Mouse (Mus musculus) G1E (cell line): ENCODE data around the gene Arsj.

ENCODE experiments used
- CTCF ChIP-seq: IDR thresholded peaks from 2 replicates; pipeline ENCODE4 v1.5.1; 2012; ENCODE audit warnings: low read depth, low read length, inconsistent platforms, mixed read lengths
- GATA1 ChIP-seq: IDR thresholded peaks from 2 replicates; pipeline ENCODE4 v1.6.1; 2012; ENCODE audit warnings: borderline replicate concordance, low read length, inconsistent platforms, mixed read lengths

DNA sequence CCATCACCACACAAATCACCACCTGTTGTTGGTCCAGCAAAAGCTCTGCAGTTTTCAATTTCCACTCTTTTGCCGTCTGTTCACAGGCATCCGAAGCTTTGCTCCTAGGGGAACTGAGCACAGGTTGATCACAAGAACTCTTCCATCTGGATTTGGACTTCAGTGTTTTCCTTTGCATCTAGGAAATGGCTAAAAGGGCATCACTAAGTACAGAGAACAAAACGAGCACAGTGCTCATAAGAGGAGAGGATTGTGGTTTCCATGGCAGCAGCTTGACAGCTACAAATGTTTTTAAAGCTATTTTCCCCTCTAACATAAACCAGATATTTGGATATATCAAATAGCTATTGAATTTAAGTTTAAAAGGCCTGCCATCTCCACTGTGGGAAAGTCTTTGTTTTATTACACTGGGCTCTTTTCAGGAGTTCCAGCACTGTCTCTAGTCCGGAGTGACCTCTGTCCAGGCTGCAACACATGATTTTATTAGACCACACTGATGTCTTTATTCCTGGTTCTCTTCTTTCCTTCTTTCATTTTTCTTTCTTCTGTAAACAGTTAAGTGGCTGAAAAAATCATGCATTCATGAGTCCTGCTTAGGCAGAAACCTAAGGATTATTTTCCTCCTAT lies 38.5 kb upstream of the Arsj start:
- TF ChIP-seq CTCF (no peak), GATA1 (no peak)
